Mouse (Mus musculus) embryo, embryonic 11 days (tissue): Measurements from ENCODE around the gene Ly6g5b.

ENCODE experiments used
- DNase-seq: peaks from one replicate; pipeline ENCODE4 v3.0.0-alpha.2; 2015

The Ly6g5b gene

GRCm38 (mm10) chr17:35115046-35116019 lies at the start of gene Ly6g5b:
Gene Ly6g5b (minus strand): TSS chr17:35115428.
- no peak for DNase-seq

GRCm38 (mm10) chr17:35164218-35164567 lies 49.0 kb upstream of the Ly6g5b start:
- no peak for DNase-seq

- no peak for DNase-seq
These were observed 48.3 kb upstream of the Ly6g5b start for GRCm38 (mm10) chr17:35163326-35164081.

GRCm38 (mm10) chr17:35162730-35163129 lies 47.5 kb upstream of the Ly6g5b start:
- no peak for DNase-seq

GRCm38 (mm10) chr17:35162121-35162520 lies 46.9 kb upstream of the Ly6g5b start:
- DNase-seq: no peak

- DNase-seq: no peak
These were observed 46.2 kb upstream of the Ly6g5b start for GRCm38 (mm10) chr17:35161421-35161820.

- no peak for DNase-seq
These were observed 44.4 kb upstream of the Ly6g5b start for GRCm38 (mm10) chr17:35159638-35160037.

- no peak for DNase-seq
These were observed 43.8 kb upstream of the Ly6g5b start for GRCm38 (mm10) chr17:35158850-35159593.

- no peak for DNase-seq
These were observed 42.5 kb upstream of the Ly6g5b start for GRCm38 (mm10) chr17:35157661-35158175.

GRCm38 (mm10) chr17:35157254-35157653 lies 42.0 kb upstream of the Ly6g5b start:
- DNase-seq: no peak

- no peak for DNase-seq
These were observed 41.4 kb upstream of the Ly6g5b start for GRCm38 (mm10) chr17:35156461-35157200.

GRCm38 (mm10) chr17:35155451-35155850 lies 40.2 kb upstream of the Ly6g5b start:
- no peak for DNase-seq

GRCm38 (mm10) chr17:35154616-35155015 lies 39.4 kb upstream of the Ly6g5b start:
- DNase-seq: no peak

- DNase-seq: no peak
These were observed 38.7 kb upstream of the Ly6g5b start for GRCm38 (mm10) chr17:35153931-35154330.

- DNase-seq: no peak
These were observed 37.8 kb upstream of the Ly6g5b start for GRCm38 (mm10) chr17:35153077-35153476.

- no peak for DNase-seq
These were observed 36.9 kb upstream of the Ly6g5b start for GRCm38 (mm10) chr17:35152121-35152520.

- no peak for DNase-seq
These were observed 32.9 kb upstream of the Ly6g5b start for GRCm38 (mm10) chr17:35147922-35148639.

- no peak for DNase-seq
These were observed 32.1 kb upstream of the Ly6g5b start for GRCm38 (mm10) chr17:35147348-35147747.

GRCm38 (mm10) chr17:35146139-35146538 lies 30.9 kb upstream of the Ly6g5b start:
- no peak for DNase-seq

- no peak for DNase-seq
These were observed 26.7 kb upstream of the Ly6g5b start for GRCm38 (mm10) chr17:35141971-35142370.

GRCm38 (mm10) chr17:35140490-35140996 lies 25.3 kb upstream of the Ly6g5b start:
- no peak for DNase-seq
